Comparison of ENCODE assay signal across 24 mouse cellular contexts in genomic region chr6:120461217-120461616, GRCm38 (mm10). TPM values are rescaled to one million over a fixed set of nuclear protein-coding genes. Genes with fewer than 3 reads are reported as not detected.
A peak's percentile ranks its signal among the peaks of the same experiment; 100 is the strongest.
DNase-seq lines count a peak whose midpoint lies in the region; ATAC-seq and TF ChIP-seq lines count a peak whose summit lies in the region.
"Had no signal": no experiment of that assay in that cellular context is flagged by ENCODE, and none has a peak within 500 bp of the region (broad histone marks: within the 10 kb centered on the region; RNA-seq: fewer than 3 reads in every experiment).

No protein-coding gene starts in this region.

- H3K9me3 ChIP-seq in forebrain, embryonic 11.5 days (ENCODE audit: control insufficient read depth, low read length), result no peaks in the 10 kb centered on the region
- H3K9me3 ChIP-seq in forebrain, embryonic 14.5 days (replicated peaks; ENCODE audit: control insufficient read depth, low read length), result no peaks in the 10 kb centered on the region
- no peaks in the 10 kb centered on the region for H3K9me3 ChIP-seq in heart, embryonic 10.5 days
- H3K9me3 ChIP-seq in E14TG2a.4 (ENCODE audit: low read length), result peaks cover 18% of the 10 kb centered on the region; the same call in 1 of the 2 replicates
- no peaks in the 10 kb centered on the region for H3K9me3 ChIP-seq in ES-Bruce4 (replicated peaks; ENCODE audit: control insufficient read depth, insufficient read depth, low read length, poor library complexity, severe bottlenecking)
- H3K9me3 ChIP-seq: G1E had no signal

- TF ChIP-seq CTCF in E14TG2a.4 (conservative IDR thresholded peaks at IDR 0.05; ENCODE audit: low read length) (no peak), ES-Bruce4 (IDR thresholded peaks at IDR 0.05; ENCODE audit: low read depth, low read length) (no peak)

- H3K4me2 ChIP-seq in forebrain, embryonic 11.5 days (ENCODE audit: low read depth, low read length, severe bottlenecking), result no peak overlapping the region
- no peak overlapping the region for H3K4me2 ChIP-seq in forebrain, embryonic 14.5 days (ENCODE audit: low read length)

- H3K9ac ChIP-seq in forebrain, embryonic 11.5 days (ENCODE audit: low read length), result no peak overlapping the region
- H3K9ac ChIP-seq in forebrain, embryonic 14.5 days (ENCODE audit: low read length), result no peak overlapping the region
- peak overlapping the region; percentile 14; the same call in 1 of the 2 replicates for H3K9ac ChIP-seq in ES-Bruce4 (ENCODE audit: low read depth, poor library complexity, severe bottlenecking)

- ATAC-seq in forebrain, embryonic 11.5 days (replicated peaks; ENCODE audit: low FRiP score), result no peak
- ATAC-seq in forebrain, embryonic 14.5 days, result no peak
- ATAC-seq: activated CD4-positive, CD25-positive, alpha-beta regulatory T cell, adult 4 months; CD4-positive, CD25-positive, alpha-beta regulatory T cell, adult 4 months; Patski had no signal

- WGBS in forebrain, embryonic 11.5 days, result 69% methylated on average over 15 of the region's 15 CpGs
- WGBS in forebrain, embryonic 14.5 days, result 72% methylated on average over 15 of the region's 15 CpGs
- WGBS in heart, embryonic 10.5 days, result 52% methylated on average over 15 of the region's 15 CpGs

- no peak for TF ChIP-seq POLR2A in ES-Bruce4 (IDR thresholded peaks at IDR 0.05; ENCODE audit: insufficient read depth, low read length)

- DNase-seq in forebrain, embryonic 11.5 days (ENCODE audit: low spot score), result peak; percentile 35
- DNase-seq in forebrain, embryonic 14.5 days (ENCODE audit: low spot score), result no peak
- peak; percentile 88 for DNase-seq in heart, adult 11 months
- DNase-seq in heart, embryonic 10.5 days (ENCODE audit: low spot score), result no peak
- DNase-seq in B cell, adult 2 months, result no peak
- DNase-seq in right cerebral cortex, adult 18-20 months, result no peak
- DNase-seq: adrenal gland, adult 2 months; adrenal gland, adult 8-10 months; adrenal gland, postnatal 10 days; adrenal gland, postnatal 14 days; adrenal gland, postnatal 25 days; adrenal gland, postnatal 36 days; cerebellum, adult 11 months; cerebellum, adult 11-12 months; cerebellum, adult 18-20 months; cerebellum, adult 2 months; cerebellum, adult 8-10 months had no signal

- no peak overlapping the region for H3K4me3 ChIP-seq in forebrain, embryonic 11.5 days (ENCODE audit: low read depth, low read length)
- H3K4me3 ChIP-seq in forebrain, embryonic 14.5 days (ENCODE audit: low read depth, low read length), result no peak overlapping the region
- no peak overlapping the region for H3K4me3 ChIP-seq in heart, embryonic 10.5 days
- H3K4me3 ChIP-seq in E14TG2a.4 (replicated peaks; ENCODE audit: low read length), result 0 out of 2 replicates have a peak overlapping the region, but pooled peaks have one; percentile 17
- H3K4me3 ChIP-seq in ES-Bruce4 (ENCODE audit: low read depth, low read length), result peak overlapping the region; percentile 34

- H3K36me3 ChIP-seq in forebrain, embryonic 11.5 days (ENCODE audit: control insufficient read depth, insufficient read depth, low read length), result no peaks in the 10 kb centered on the region
- H3K36me3 ChIP-seq in forebrain, embryonic 14.5 days (ENCODE audit: control insufficient read depth, insufficient read depth, low read length), result no peaks in the 10 kb centered on the region
- H3K36me3 ChIP-seq in heart, embryonic 10.5 days, result no peaks in the 10 kb centered on the region
- H3K36me3 ChIP-seq in E14TG2a.4 (ENCODE audit: insufficient read depth, low read length) (no peaks in the 10 kb centered on the region), ES-Bruce4 (ENCODE audit: control insufficient read depth, insufficient read depth, low read length, poor library complexity, severe bottlenecking) (no peaks in the 10 kb centered on the region)

- H3K4me1 ChIP-seq in forebrain, embryonic 11.5 days (replicated peaks; ENCODE audit: control insufficient read depth, insufficient read depth, low read length), result peaks cover 8% of the 10 kb centered on the region; the same call in 1 of the 2 replicates
- peaks cover 8% of the 10 kb centered on the region for H3K4me1 ChIP-seq in forebrain, embryonic 14.5 days (ENCODE audit: control insufficient read depth, insufficient read depth, low read length)
- H3K4me1 ChIP-seq in heart, embryonic 10.5 days, result peaks cover 16% of the 10 kb centered on the region
- H3K4me1 ChIP-seq in E14TG2a.4 (replicated peaks; ENCODE audit: low read depth, low read length) (peaks cover 18% of the 10 kb centered on the region), ES-Bruce4 (ENCODE audit: control insufficient read depth, insufficient read depth, low read length) (no peaks in the 10 kb centered on the region)

- H3K27me3 ChIP-seq in forebrain, embryonic 11.5 days (ENCODE audit: control insufficient read depth, insufficient read depth, low read length), result peaks cover 21% of the 10 kb centered on the region
- peaks cover 28% of the 10 kb centered on the region for H3K27me3 ChIP-seq in forebrain, embryonic 14.5 days (replicated peaks; ENCODE audit: control insufficient read depth, insufficient read depth, low read length)
- peaks cover 58% of the 10 kb centered on the region for H3K27me3 ChIP-seq in heart, embryonic 10.5 days (ENCODE audit: insufficient read depth, poor library complexity, severe bottlenecking)
- H3K27me3 ChIP-seq in E14TG2a.4 (ENCODE audit: insufficient read depth, low read length) (peaks cover 28% of the 10 kb centered on the region), ES-Bruce4 (ENCODE audit: control insufficient read depth, insufficient read depth, low read length, poor library complexity, severe bottlenecking) (no peaks in the 10 kb centered on the region)
- H3K27me3 ChIP-seq: CH12.LX, Patski had no signal

- no peak overlapping the region for H3K27ac ChIP-seq in forebrain, embryonic 11.5 days (ENCODE audit: low read depth, low read length)
- H3K27ac ChIP-seq in forebrain, embryonic 14.5 days (ENCODE audit: low read depth, low read length), result no peak overlapping the region
- no peak overlapping the region for H3K27ac ChIP-seq in heart, embryonic 10.5 days
- no peak overlapping the region for H3K27ac ChIP-seq in ES-Bruce4 (ENCODE audit: insufficient read depth, low read length)

- TF ChIP-seq EP300 in ES-Bruce4 (IDR thresholded peaks at IDR 0.05; ENCODE audit: insufficient read depth, low read depth, low read length), result no peak

RNA-seq across cellular contexts. Expression of gene Il17ra, which starts 1.8 kb away (rescaled TPM):
- polyA plus RNA-seq in forebrain, embryonic 11.5 days (2014; fragmentation: Nextera tagmentation; extraction: Ambion mirVana), result 2.6 and 3.6 TPM in 2 replicates
- polyA plus RNA-seq in forebrain, embryonic 14.5 days (2014; fragmentation: Nextera tagmentation; extraction: Ambion mirVana), result 1.1 and 3.5 TPM in 2 replicates
- 4.6 and 6.5 TPM in 2 replicates for polyA plus RNA-seq in heart, embryonic 10.5 days (2016; fragmentation: Nextera tagmentation; extraction: Ambion mirVana)
- polyA plus RNA-seq in ES-Bruce4 (2011; ENCODE audit: insufficient read depth, insufficient read length, low read depth, missing spikeins), result 3.8 and 4.3 TPM in 2 replicates

RNA-seq across cellular contexts. Expression of gene Tmem121b, which starts 32.4 kb away (rescaled TPM):
- 1.1 and 1.4 TPM in 2 replicates for polyA plus RNA-seq in forebrain, embryonic 11.5 days (2014; fragmentation: Nextera tagmentation; extraction: Ambion mirVana)
- polyA plus RNA-seq in forebrain, embryonic 14.5 days (2014; fragmentation: Nextera tagmentation; extraction: Ambion mirVana), result 3.0 and 3.5 TPM in 2 replicates
- polyA plus RNA-seq in heart, embryonic 10.5 days (2016; fragmentation: Nextera tagmentation; extraction: Ambion mirVana), result 0.03 and 0.07 TPM in 2 replicates
- not detected in 2 replicates for polyA plus RNA-seq in ES-Bruce4 (2011; ENCODE audit: insufficient read depth, insufficient read length, low read depth, missing spikeins)
- polyA plus RNA-seq: G1E had no signal

Comparison
In these comparisons a context has a peak if more than half of its experiments do, and no peak if none do; other contexts are left out.
1. DNase-seq: peak in forebrain, embryonic 11.5 days (single experiment) and heart, adult 11 months (single experiment); none in forebrain, embryonic 14.5 days (single experiment), heart, embryonic 10.5 days (single experiment), B cell, adult 2 months (0 of 2) and right cerebral cortex, adult 18-20 months (single experiment).
2. H3K4me3 ChIP-seq: peak in E14TG2a.4 (single experiment) and ES-Bruce4 (single experiment); none in forebrain, embryonic 11.5 days (single experiment), forebrain, embryonic 14.5 days (single experiment) and heart, embryonic 10.5 days (single experiment).